9 mouse cellular contexts compared by ENCODE assay signal in genomic region chr6:21768745-21769446, GRCm38 (mm10).
A peak's percentile ranks its signal among the peaks of the same experiment; 100 is the strongest.
DNase-seq lines count a peak whose midpoint lies in the region; ATAC-seq and TF ChIP-seq lines count a peak whose summit lies in the region.
"Had no signal": no experiment of that assay in that cellular context is flagged by ENCODE, and none has a peak within 500 bp of the region (broad histone marks: within the 10 kb centered on the region; RNA-seq: fewer than 3 reads in every experiment).

No protein-coding gene starts in this region.

- H3K4me1 ChIP-seq in limb, embryonic 14.5 days (ENCODE audit: control insufficient read depth, insufficient read depth, low read length): peaks cover 3% of the 10 kb centered on the region

- no peak for TF ChIP-seq POLR2A in limb, embryonic 14.5 days (IDR thresholded peaks at IDR 0.05; ENCODE audit: borderline replicate concordance, extremely low read depth, insufficient read depth, insufficient read length)

- H3K4me2 ChIP-seq in limb, embryonic 14.5 days (replicated peaks; ENCODE audit: low read depth, low read length, severe bottlenecking): no peak overlapping the region
- H3K4me2 ChIP-seq: forebrain, embryonic 15.5 days had no signal

- DNase-seq in 3T3-L1 (ENCODE audit: low read depth, low spot score): peak; percentile 57
- DNase-seq in Muller cell, postnatal 12 days (ENCODE audit: inconsistent ontology term): peak; percentile 66
- DNase-seq in kidney, adult 11 months: peak; percentile 6
- DNase-seq in limb, embryonic 14.5 days (ENCODE audit: low spot score): peak; percentile 29
- no peak for DNase-seq in ovary, postnatal 14 days (ENCODE audit: low spot score)
- DNase-seq in thymus, adult 18-20 months: no peak
- DNase-seq: thymus, postnatal 36 days had no signal

- H3K9ac ChIP-seq in limb, embryonic 14.5 days (ENCODE audit: low read depth, low read length, severe bottlenecking): no peak overlapping the region
- H3K9ac ChIP-seq: forebrain, embryonic 15.5 days had no signal

- no peaks in the 10 kb centered on the region for H3K27me3 ChIP-seq in limb, embryonic 14.5 days (ENCODE audit: control insufficient read depth, insufficient read depth, low read length)
- H3K27me3 ChIP-seq: forebrain, embryonic 15.5 days had no signal

- WGBS in limb, embryonic 14.5 days: 53% methylated on average over 9 of the region's 9 CpGs

- peak; percentile 66 for ATAC-seq in limb, embryonic 14.5 days (ENCODE audit: low FRiP score, low read depth)
- ATAC-seq in erythroid progenitor cell, adult 5-6 weeks (replicated peaks; ENCODE audit: low FRiP score, poor library complexity, severe bottlenecking): no peak

- H3K36me3 ChIP-seq in limb, embryonic 14.5 days (ENCODE audit: control insufficient read depth, insufficient read depth, low read length): no peaks in the 10 kb centered on the region
- H3K36me3 ChIP-seq: forebrain, embryonic 15.5 days had no signal

- 0 out of 2 replicates have a peak overlapping the region, but pooled peaks have one; percentile 6 for H3K27ac ChIP-seq in limb, embryonic 14.5 days (replicated peaks; ENCODE audit: low read depth, low read length)
- H3K27ac ChIP-seq: forebrain, embryonic 15.5 days had no signal

- no peak overlapping the region for H3K4me3 ChIP-seq in limb, embryonic 14.5 days (replicated peaks; ENCODE audit: low read length)
- H3K4me3 ChIP-seq: forebrain, embryonic 15.5 days had no signal

- no peaks in the 10 kb centered on the region for H3K9me3 ChIP-seq in limb, embryonic 14.5 days (ENCODE audit: control insufficient read depth, low read length)
- H3K9me3 ChIP-seq: forebrain, embryonic 15.5 days had no signal

Comparison
In these comparisons a context has a peak if more than half of its experiments do, and no peak if none do; other contexts are left out.
1. DNase-seq: peak in 3T3-L1 (single experiment), Muller cell, postnatal 12 days (single experiment), kidney, adult 11 months (single experiment) and limb, embryonic 14.5 days (single experiment); none in ovary, postnatal 14 days (single experiment) and thymus, adult 18-20 months (0 of 2).